Mouse (Mus musculus): ENCODE results near the gene Vmo1.
"Not testable (repeated sequence)": the region's sequence is repeated elsewhere in the genome, so short reads cannot be mapped to it uniquely, and the experiment has no call there.

Gene Vmo1

GRCm38 (mm10) chr11:70514288-70514687 lies at the start of gene Vmo1:
Gene Vmo1, minus strand, starts transcription at chr11:70514616.
- DNase-seq (ENCODE audit: low read depth, low spot score), result no peak

GRCm38 (mm10) chr11:70563470-70564275 lies 49.3 kb upstream of the Vmo1 start:
- no peak for DNase-seq (ENCODE audit: low read depth, low spot score)

- DNase-seq (ENCODE audit: low read depth, low spot score), result no peak
Measured at GRCm38 (mm10) chr11:70562995-70563469, 48.6 kb upstream of the Vmo1 start.

GRCm38 (mm10) chr11:70562287-70562994 lies 48.0 kb upstream of the Vmo1 start, which contains the start of gene Mink1:
Gene Mink1, plus strand, starts transcription at chr11:70562881.
- peak; percentile 82 for DNase-seq (ENCODE audit: low read depth, low spot score)

GRCm38 (mm10) chr11:70561937-70562286 lies 47.5 kb upstream of the Vmo1 start:
- no peak for DNase-seq (ENCODE audit: low read depth, low spot score)

- DNase-seq (ENCODE audit: low read depth, low spot score), result no peak
Measured at GRCm38 (mm10) chr11:70557545-70557944, 43.1 kb upstream of the Vmo1 start.

- no peak for DNase-seq (ENCODE audit: low read depth, low spot score)
Measured at GRCm38 (mm10) chr11:70553940-70554339, 39.5 kb upstream of the Vmo1 start.

GRCm38 (mm10) chr11:70551526-70551925 lies 37.1 kb upstream of the Vmo1 start:
- no peak for DNase-seq (ENCODE audit: low read depth, low spot score)

- DNase-seq (ENCODE audit: low read depth, low spot score), result no peak
Measured at GRCm38 (mm10) chr11:70544496-70544895, 30.1 kb upstream of the Vmo1 start.

GRCm38 (mm10) chr11:70541415-70541814 lies 27.0 kb upstream of the Vmo1 start:
- no peak for DNase-seq (ENCODE audit: low read depth, low spot score)

- no peak for DNase-seq (ENCODE audit: low read depth, low spot score)
Measured at GRCm38 (mm10) chr11:70540928-70541327, 26.5 kb upstream of the Vmo1 start.

GRCm38 (mm10) chr11:70539877-70540587 lies 25.6 kb upstream of the Vmo1 start, which contains the start of gene Pld2:
Gene Pld2, plus strand, starts transcription at chr11:70540064.
- DNase-seq (ENCODE audit: low read depth, low spot score), result no peak

- no peak for DNase-seq (ENCODE audit: low read depth, low spot score)
Measured at GRCm38 (mm10) chr11:70539423-70539822, 25.0 kb upstream of the Vmo1 start.

GRCm38 (mm10) chr11:70532839-70533238 lies 18.4 kb upstream of the Vmo1 start, which contains the start of gene Gm40193:
Gene Gm40193, minus strand, starts transcription at chr11:70532939.
- no peak for DNase-seq (ENCODE audit: low read depth, low spot score)

- not testable (repeated sequence) for DNase-seq (ENCODE audit: low read depth, low spot score)
Measured at GRCm38 (mm10) chr11:70531065-70531464, 16.6 kb upstream of the Vmo1 start.

GRCm38 (mm10) chr11:70528610-70529009 lies 14.2 kb upstream of the Vmo1 start:
- no peak for DNase-seq (ENCODE audit: low read depth, low spot score)

GRCm38 (mm10) chr11:70526211-70526610 lies 11.8 kb upstream of the Vmo1 start:
- DNase-seq (ENCODE audit: low read depth, low spot score), result no peak

- no peak for DNase-seq (ENCODE audit: low read depth, low spot score)
Measured at GRCm38 (mm10) chr11:70525726-70526125, 11.3 kb upstream of the Vmo1 start.

GRCm38 (mm10) chr11:70525184-70525678 lies 10.8 kb upstream of the Vmo1 start, which contains the start of gene Psmb6:
Gene Psmb6, plus strand, starts transcription at chr11:70525367.
- peak; percentile 97 for DNase-seq (ENCODE audit: low read depth, low spot score)

- no peak for DNase-seq (ENCODE audit: low read depth, low spot score)
Measured at GRCm38 (mm10) chr11:70524782-70525181, 10.4 kb upstream of the Vmo1 start.

GRCm38 (mm10) chr11:70523306-70523989 lies 9.0 kb upstream of the Vmo1 start:
- DNase-seq (ENCODE audit: low read depth, low spot score), result not testable (repeated sequence)

Data from brain, embryonic 18.5 days (tissue).